Mouse (Mus musculus) liver, embryonic 13.5 days (tissue): ENCODE data around the gene Steap2. TPM values are rescaled to one million over a fixed set of nuclear protein-coding genes. Genes with fewer than 3 reads are reported as not detected.

Source experiments
- ATAC-seq: fragments of 200-750 bp; cut with Nextera tagmentation; 2 replicates; pipeline ENCODE4 v1.8.0; 2017; ENCODE audit warnings: low read depth, mild to moderate bottlenecking, moderate number of reproducible peaks, moderate library complexity
- DNase-seq: peaks from one replicate; pipeline ENCODE4 v3.0.0; 2022
- H3K27ac ChIP-seq: fragments of 300-500 bp; sonication (generic); 2 replicates; pipeline ENCODE4 v1.5.1; 2015; ENCODE audit warnings: moderate library complexity, mild to moderate bottlenecking, inconsistent platforms
- H3K27me3 ChIP-seq: fragments of 300-500 bp; sonication (generic); 2 replicates; pipeline ENCODE4 v1.6.1; 2015; ENCODE audit warnings: mild to moderate bottlenecking, inconsistent platforms
- H3K36me3 ChIP-seq: fragments of 300-500 bp; sonication (generic); 2 replicates; pipeline ENCODE4 v1.6.1; 2015; ENCODE audit warnings: mild to moderate bottlenecking, inconsistent platforms
- H3K4me1 ChIP-seq: fragments of 300-500 bp; sonication (generic); replicated peaks from 2 replicates; pipeline ENCODE4 v1.6.1; 2015; ENCODE audit warnings: inconsistent platforms
- H3K4me2 ChIP-seq: fragments of 300-500 bp; sonication (generic); 2 replicates; pipeline ENCODE4 v1.6.1; 2015; ENCODE audit warnings: inconsistent platforms, mild to moderate bottlenecking, moderate library complexity
- H3K4me3 ChIP-seq: fragments of 300-500 bp; sonication (generic); replicated peaks from 2 replicates; pipeline ENCODE4 v1.5.1; 2015; ENCODE audit warnings: mild to moderate bottlenecking, inconsistent platforms
- H3K9ac ChIP-seq: fragments of 300-500 bp; sonication (generic); 2 replicates; pipeline ENCODE4 v1.6.1; 2015; ENCODE audit warnings: mild to moderate bottlenecking, inconsistent platforms
- H3K9me3 ChIP-seq: fragments of 300-500 bp; sonication (generic); replicated peaks from 2 replicates; pipeline ENCODE4 v1.6.1; 2016; ENCODE audit warnings: inconsistent platforms
- WGBS: fragments of 180-500 bp; shearing (Covaris S2); methylation state at CpG from one replicate; pipeline ENCODE4 v1.1.7; 2015; ENCODE audit not compliant: insufficient replicate concordance; 5-methylcytosine and 5-hydroxymethylcytosine counted together
- polyA plus RNA-seq: library from polyadenylated mRNA; unstranded; fragments of >200 nt; fragmentation: Nextera tagmentation; extraction: Ambion mirVana; gene quantifications from 2 replicates; pipeline ENCODE4 v1.2.1, GENCODE M21; 2015

Gene Steap2
- polyA plus RNA-seq, 1 experiment from 2014 or later: 4.9 TPM

- peak overlapping the region; percentile 76 for H3K4me2 ChIP-seq
- H3K36me3 ChIP-seq: no peaks in the 10 kb centered on the region
- no peak for DNase-seq
- no peak overlapping the region for H3K27ac ChIP-seq
- no peaks in the 10 kb centered on the region; the same call in 1 of the 2 replicates for H3K4me1 ChIP-seq
- H3K9me3 ChIP-seq: no peaks in the 10 kb centered on the region
- H3K4me3 ChIP-seq: peak overlapping the region; percentile 55
- peaks cover 13% of the 10 kb centered on the region for H3K27me3 ChIP-seq
- no peak for ATAC-seq
- 42% methylated on average over 6 of the region's 6 CpGs for WGBS
- 0 out of 2 replicates have a peak overlapping the region, but pooled peaks have one; percentile 29 for H3K9ac ChIP-seq
Measured at GRCm38 (mm10) chr5:5664371-5664926, 29.9 kb downstream of the Steap2 start.

- Histone ChIP-seq H3K9me3 (no peaks in the 10 kb centered on the region), H3K4me1 (no peaks in the 10 kb centered on the region; the same call in 1 of the 2 replicates), H3K4me2 (peak within 1 kb of the TSS; percentile 76), H3K27ac (no peak within 1 kb of the TSS), H3K27me3 (peaks cover 13% of the 10 kb centered on the region), H3K36me3 (no peaks in the 10 kb centered on the region), H3K9ac (peak within 1 kb of the TSS; percentile 29; the same call in 1 of the 2 replicates), H3K4me3 (peak within 1 kb of the TSS; percentile 55)
- under 1% methylated on average over 48 of the region's 48 CpGs for WGBS
- peak; percentile 66 for ATAC-seq
- DNase-seq: peak; percentile 13
Measured at GRCm38 (mm10) chr5:5663655-5664370, 30.6 kb downstream of the Steap2 start, which contains the start of gene Cfap69. Gene Cfap69, minus strand, starts transcription at chr5:5664239.

GRCm38 (mm10) chr5:5663057-5663456 lies 31.3 kb downstream of the Steap2 start:
- Histone ChIP-seq H3K9ac (no peak overlapping the region), H3K4me3 (no peak overlapping the region), H3K36me3 (no peaks in the 10 kb centered on the region), H3K27ac (no peak overlapping the region), H3K9me3 (no peaks in the 10 kb centered on the region), H3K4me1 (no peaks in the 10 kb centered on the region; the same call in 1 of the 2 replicates), H3K4me2 (peak overlapping the region; percentile 76; the same call in 1 of the 2 replicates), H3K27me3 (peaks cover 13% of the 10 kb centered on the region)
- WGBS: 42% methylated on average over 6 of the region's 6 CpGs
- DNase-seq: no peak
- no peak for ATAC-seq

GRCm38 (mm10) chr5:5658680-5659079 lies 35.7 kb downstream of the Steap2 start:
- H3K9me3 ChIP-seq: no peaks in the 10 kb centered on the region
- no peak overlapping the region for H3K27ac ChIP-seq
- H3K9ac ChIP-seq: no peak overlapping the region
- no peak overlapping the region for H3K4me2 ChIP-seq
- H3K36me3 ChIP-seq: no peaks in the 10 kb centered on the region
- no peak for DNase-seq
- ATAC-seq: no peak
- H3K4me3 ChIP-seq: no peak overlapping the region
- H3K4me1 ChIP-seq: no peaks in the 10 kb centered on the region; the same call in 1 of the 2 replicates
- 19% methylated on average over 2 of the region's 2 CpGs for WGBS
- peaks cover 7% of the 10 kb centered on the region for H3K27me3 ChIP-seq

GRCm38 (mm10) chr5:5657932-5658331 lies 36.4 kb downstream of the Steap2 start:
- Histone ChIP-seq H3K4me1 (no peaks in the 10 kb centered on the region), H3K9me3 (no peaks in the 10 kb centered on the region), H3K27ac (no peak overlapping the region), H3K4me2 (no peak overlapping the region), H3K9ac (no peak overlapping the region), H3K36me3 (no peaks in the 10 kb centered on the region), H3K4me3 (no peak overlapping the region), H3K27me3 (peaks cover 1% of the 10 kb centered on the region)
- no peak for ATAC-seq
- 54% methylated on average over 2 of the region's 2 CpGs for WGBS
- DNase-seq: no peak

GRCm38 (mm10) chr5:5648817-5649569 lies 45.4 kb downstream of the Steap2 start:
- Histone ChIP-seq H3K9ac (no peak overlapping the region), H3K27me3 (no peaks in the 10 kb centered on the region), H3K4me3 (no peak overlapping the region), H3K9me3 (no peaks in the 10 kb centered on the region), H3K4me2 (no peak overlapping the region), H3K27ac (no peak overlapping the region), H3K4me1 (no peaks in the 10 kb centered on the region), H3K36me3 (no peaks in the 10 kb centered on the region)
- 44% methylated on average over 6 of the region's 6 CpGs for WGBS
- ATAC-seq: peak; percentile 26; the same call in 1 of the 2 replicates
- DNase-seq: no peak

GRCm38 (mm10) chr5:5646173-5646572 lies 48.2 kb downstream of the Steap2 start:
- Histone ChIP-seq H3K4me1 (no peaks in the 10 kb centered on the region), H3K27ac (no peak overlapping the region), H3K9ac (no peak overlapping the region), H3K9me3 (no peaks in the 10 kb centered on the region), H3K36me3 (no peaks in the 10 kb centered on the region), H3K4me2 (no peak overlapping the region), H3K4me3 (no peak overlapping the region), H3K27me3 (no peaks in the 10 kb centered on the region)
- DNase-seq: no peak
- no peak for ATAC-seq
- 4% methylated on average over 1 of the region's 1 CpGs for WGBS

GRCm38 (mm10) chr5:5638496-5638895 lies 55.9 kb downstream of the Steap2 start:
- H3K4me3 ChIP-seq: no peak overlapping the region
- H3K36me3 ChIP-seq: no peaks in the 10 kb centered on the region
- H3K4me2 ChIP-seq: no peak overlapping the region
- 32% methylated on average over 2 of the region's 2 CpGs for WGBS
- no peaks in the 10 kb centered on the region for H3K9me3 ChIP-seq
- no peak overlapping the region for H3K9ac ChIP-seq
- H3K27me3 ChIP-seq: no peaks in the 10 kb centered on the region
- H3K4me1 ChIP-seq: no peaks in the 10 kb centered on the region
- DNase-seq (no peak), ATAC-seq (no peak)
- H3K27ac ChIP-seq: no peak overlapping the region

- ATAC-seq (no peak), DNase-seq (no peak)
- H3K4me3 ChIP-seq: no peak overlapping the region
- no peak overlapping the region for H3K27ac ChIP-seq
- H3K4me1 ChIP-seq: no peaks in the 10 kb centered on the region
- no peaks in the 10 kb centered on the region for H3K27me3 ChIP-seq
- no peak overlapping the region for H3K4me2 ChIP-seq
- H3K9ac ChIP-seq: no peak overlapping the region
- no peaks in the 10 kb centered on the region for H3K36me3 ChIP-seq
- H3K9me3 ChIP-seq: no peaks in the 10 kb centered on the region
- WGBS: 52% methylated on average over 3 of the region's 3 CpGs
Measured at GRCm38 (mm10) chr5:5625491-5625890, 68.9 kb downstream of the Steap2 start.

- WGBS: 50% methylated on average over 4 of the region's 4 CpGs
- Histone ChIP-seq H3K36me3 (no peaks in the 10 kb centered on the region), H3K4me2 (no peak overlapping the region), H3K27ac (no peak overlapping the region), H3K4me1 (no peaks in the 10 kb centered on the region), H3K4me3 (no peak overlapping the region), H3K27me3 (no peaks in the 10 kb centered on the region), H3K9ac (no peak overlapping the region), H3K9me3 (no peaks in the 10 kb centered on the region)
- no peak for DNase-seq
- ATAC-seq: no peak
Measured at GRCm38 (mm10) chr5:5618329-5618728, 76.0 kb downstream of the Steap2 start.
